Mouse (Mus musculus): ENCODE data around the gene Arhgap4. TPM values are rescaled to one million over a fixed set of nuclear protein-coding genes. Genes with fewer than 3 reads are reported as not detected.

Gene Arhgap4
- total RNA-seq, 2 experiments from 2014 or later: 6.6 to 10.1 TPM

DNA sequence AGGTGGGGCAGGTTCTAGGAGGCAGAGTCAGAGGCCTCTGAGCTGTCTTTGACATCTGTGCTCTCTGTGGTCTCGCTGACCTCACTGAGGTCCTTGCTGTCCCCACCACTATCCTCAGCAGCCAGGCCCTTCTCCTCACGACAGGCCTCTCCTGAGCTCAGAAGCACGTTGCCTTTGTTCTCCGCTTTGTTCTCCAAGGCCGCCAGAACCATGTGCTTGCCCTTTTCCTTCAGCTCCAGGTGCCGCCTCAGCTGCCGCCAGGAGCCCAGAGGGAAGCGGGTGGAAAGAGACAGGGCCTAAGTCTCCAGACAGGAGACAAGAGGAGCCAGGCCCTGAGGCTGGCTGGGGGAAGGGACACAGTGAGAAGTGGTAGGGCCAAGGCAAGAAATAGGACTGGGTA, 4.7 kb downstream of the Arhgap4 start:
- no peak for DNase-seq (ENCODE audit: low spot score in 2 of 2)

DNA sequence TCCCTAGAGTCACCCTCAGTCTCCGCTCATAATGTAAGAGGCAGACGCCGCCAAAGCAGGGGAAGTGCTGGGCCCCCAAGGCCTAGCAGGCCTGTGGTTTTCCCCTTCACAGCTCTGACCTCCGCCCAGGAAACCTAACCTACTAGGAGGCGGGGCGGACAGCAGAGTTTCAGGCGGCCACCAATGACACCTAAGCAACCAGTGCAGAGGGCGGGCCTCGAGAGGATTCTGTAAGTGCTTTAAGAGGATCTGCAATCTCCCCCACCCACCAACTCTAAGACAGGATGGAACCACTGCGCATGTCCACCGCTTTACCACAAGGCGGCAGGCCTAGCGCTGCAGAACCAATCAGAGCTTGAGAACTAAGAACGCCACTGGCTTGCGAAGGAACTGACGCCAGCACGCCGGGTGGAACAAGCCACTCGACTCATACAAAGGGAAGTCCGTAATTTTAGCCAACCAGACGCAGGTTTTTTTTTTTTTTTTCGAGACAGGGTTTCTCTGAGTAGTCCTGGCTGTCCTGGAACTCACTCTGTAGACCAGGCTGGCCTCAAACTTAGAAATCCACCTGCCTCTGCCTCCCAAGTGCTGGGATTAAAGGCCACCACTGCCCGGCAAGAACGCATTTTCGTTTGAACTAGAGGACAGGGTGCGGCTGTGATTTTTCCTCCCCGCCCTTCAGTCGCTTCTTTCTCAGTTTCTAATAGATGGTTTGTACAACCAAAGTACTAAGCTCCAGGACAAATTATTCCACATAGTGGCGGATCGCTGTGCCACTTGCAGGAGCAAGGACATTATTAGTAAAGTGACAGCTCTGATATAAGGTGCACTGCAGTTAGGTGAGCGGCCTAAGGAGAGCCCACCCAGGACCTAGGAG, 6.6 kb downstream of the Arhgap4 start:
- peak; percentile 31 to 64 for DNase-seq (ENCODE audit: low spot score in 2 of 2)

GRCm38 (mm10) chrX:73911588-73911987, 10.1 kb downstream of the Arhgap4 start:
- no peak for DNase-seq (ENCODE audit: low spot score in 2 of 2)

DNA sequence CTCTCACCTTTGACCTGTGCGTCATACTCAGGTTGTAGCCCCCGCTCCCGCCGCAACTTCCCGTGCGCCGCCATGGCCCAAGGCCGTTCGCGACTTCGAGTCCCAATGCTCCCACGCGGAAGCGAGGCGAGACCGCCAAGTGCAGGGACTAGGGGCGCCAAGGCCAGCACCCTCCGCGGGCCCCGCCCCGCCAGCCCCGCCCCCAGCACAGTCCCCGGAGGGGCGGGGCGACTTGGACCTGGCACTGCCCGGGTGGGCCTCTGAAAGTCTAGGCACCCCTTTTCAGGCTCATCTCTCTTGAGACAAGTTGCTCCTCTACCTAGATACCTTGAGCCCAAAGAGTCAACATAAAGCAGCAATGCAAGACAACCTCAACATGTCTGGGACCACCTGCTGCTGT, 10.5 kb downstream of the Arhgap4 start:
- DNase-seq (ENCODE audit: low spot score in 2 of 2): no peak

- DNase-seq (ENCODE audit: low spot score in 2 of 2): no peak
Observed at GRCm38 (mm10) chrX:73910451-73910850, 11.2 kb downstream of the Arhgap4 start.

GRCm38 (mm10) chrX:73910049-73910448, 11.6 kb downstream of the Arhgap4 start:
- DNase-seq (ENCODE audit: low spot score in 2 of 2): no peak

DNA sequence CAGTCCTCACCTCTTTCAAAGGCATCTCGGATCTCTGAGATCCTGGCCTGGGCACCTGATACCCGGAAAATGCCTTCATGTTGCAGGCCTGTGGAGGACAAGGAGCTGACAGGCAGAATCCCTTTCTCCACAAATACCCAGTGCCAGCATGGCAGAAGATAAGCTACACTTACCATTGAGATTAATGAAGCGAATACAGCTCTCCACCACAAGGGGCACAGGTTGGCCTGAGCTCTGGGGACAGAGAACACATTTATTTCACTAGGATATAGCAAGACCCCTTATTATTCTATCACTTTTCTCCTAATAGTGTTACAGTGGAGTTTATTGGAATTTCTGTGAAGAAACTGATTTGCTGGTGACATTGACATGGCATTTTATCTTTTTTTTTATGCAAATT, 23.7 kb downstream of the Arhgap4 start:
- DNase-seq (ENCODE audit: low spot score in 2 of 2): no peak

DNA sequence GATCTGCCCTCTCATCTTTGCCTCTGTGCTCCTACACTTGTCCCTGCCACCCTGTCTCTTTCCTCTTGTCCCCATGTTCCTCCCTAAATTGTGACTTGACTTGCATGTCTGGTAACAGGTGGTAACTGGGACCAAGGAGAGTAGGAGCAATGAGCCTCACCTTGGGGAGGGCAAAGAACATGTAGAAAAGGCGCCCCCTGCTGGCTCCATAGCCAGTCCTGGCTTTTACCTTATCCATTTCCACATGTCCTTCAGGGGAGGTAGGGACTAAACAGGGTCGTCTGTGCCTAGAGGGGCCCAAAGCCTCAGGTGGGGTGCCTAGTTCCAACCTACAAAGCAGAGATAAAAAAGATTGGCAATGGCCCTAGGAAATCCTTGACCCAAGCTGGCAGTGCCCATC, 26.0 kb downstream of the Arhgap4 start, which contains the start of gene L1cam:
TSS of gene L1cam (minus strand) at position 387 of the 400 bp plus-strand sequence.
- DNase-seq (ENCODE audit: low spot score in 2 of 2): no peak

GRCm38 (mm10) chrX:73892833-73893232, 28.8 kb downstream of the Arhgap4 start:
- no peak for DNase-seq (ENCODE audit: low spot score in 2 of 2)

- DNase-seq (ENCODE audit: low spot score in 2 of 2): no peak
Observed at GRCm38 (mm10) chrX:73891551-73892152, 30.0 kb downstream of the Arhgap4 start, which contains the start of gene Avpr2. Avpr2 (plus strand) TSS chrX:73892102.

- DNase-seq (ENCODE audit: low spot score in 2 of 2): no peak
Observed at GRCm38 (mm10) chrX:73881463-73881862, 40.2 kb downstream of the Arhgap4 start.

DNA sequence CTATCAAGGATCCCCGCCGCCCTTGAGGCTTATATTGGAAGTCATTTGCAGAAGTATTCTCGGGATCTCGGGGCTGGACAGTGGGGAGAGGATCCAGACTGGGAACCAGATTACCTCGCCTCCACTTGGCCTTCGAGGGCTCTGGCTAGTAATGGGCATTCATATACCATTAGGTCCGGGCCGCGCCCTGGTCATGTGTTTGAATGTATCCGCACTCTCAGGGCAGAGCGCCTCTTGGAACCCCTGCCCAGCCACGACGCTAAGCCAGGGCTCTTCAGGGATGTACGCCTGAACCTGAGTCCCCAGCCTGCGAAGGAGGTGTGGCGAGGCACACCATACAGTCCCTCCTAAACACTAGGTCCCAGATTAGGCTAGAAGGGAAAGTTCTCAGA, 40.6 kb downstream of the Arhgap4 start:
- no peak for DNase-seq (ENCODE audit: low spot score in 2 of 2)

- DNase-seq (ENCODE audit: low spot score in 2 of 2): no peak
Observed at GRCm38 (mm10) chrX:73880194-73881035, 41.3 kb downstream of the Arhgap4 start.

- DNase-seq (ENCODE audit: low spot score in 2 of 2): no peak
Observed at GRCm38 (mm10) chrX:73877014-73877413, 44.7 kb downstream of the Arhgap4 start.

DNA sequence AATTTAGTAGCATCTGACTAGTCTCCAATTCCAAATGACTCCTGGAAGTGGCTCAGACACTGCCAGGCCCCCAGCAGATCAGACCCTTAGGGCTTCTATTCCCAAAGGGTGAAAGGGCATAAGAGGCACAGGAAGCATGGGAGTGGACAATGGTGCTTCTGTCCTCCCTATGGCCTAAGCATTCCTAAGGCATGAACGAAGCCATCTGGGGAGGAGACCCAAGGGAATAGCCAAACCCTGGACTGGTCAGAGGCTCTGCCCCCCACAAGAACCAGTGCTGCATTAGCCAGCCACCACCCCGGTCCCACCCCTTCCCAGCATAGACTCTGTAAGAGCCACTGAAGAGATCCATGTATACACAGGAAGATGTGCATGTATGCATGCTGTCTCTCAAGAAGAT, 45.8 kb downstream of the Arhgap4 start:
- DNase-seq (ENCODE audit: low spot score in 2 of 2): no peak

DNA sequence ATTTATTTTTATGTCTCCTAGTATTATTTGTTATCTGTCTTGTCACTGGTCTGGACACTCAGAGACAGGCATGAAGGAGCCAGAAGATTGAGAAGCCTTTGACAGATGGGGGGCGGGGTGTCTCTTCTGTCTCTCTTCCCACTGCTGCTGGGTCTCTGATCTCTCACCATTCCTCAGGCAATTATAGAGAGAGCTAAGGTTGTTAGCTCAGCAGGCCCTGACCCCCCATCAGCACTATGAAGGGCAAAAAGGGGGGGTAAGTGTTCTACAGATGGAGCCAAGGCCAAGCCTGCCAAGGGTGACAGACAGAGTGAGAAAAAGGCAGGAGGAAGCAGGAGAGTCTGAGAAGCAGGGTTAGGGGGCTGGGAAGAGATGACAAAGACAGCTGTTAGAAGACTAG, 49.7 kb downstream of the Arhgap4 start:
- no peak for DNase-seq (ENCODE audit: low spot score in 2 of 2)

DNA sequence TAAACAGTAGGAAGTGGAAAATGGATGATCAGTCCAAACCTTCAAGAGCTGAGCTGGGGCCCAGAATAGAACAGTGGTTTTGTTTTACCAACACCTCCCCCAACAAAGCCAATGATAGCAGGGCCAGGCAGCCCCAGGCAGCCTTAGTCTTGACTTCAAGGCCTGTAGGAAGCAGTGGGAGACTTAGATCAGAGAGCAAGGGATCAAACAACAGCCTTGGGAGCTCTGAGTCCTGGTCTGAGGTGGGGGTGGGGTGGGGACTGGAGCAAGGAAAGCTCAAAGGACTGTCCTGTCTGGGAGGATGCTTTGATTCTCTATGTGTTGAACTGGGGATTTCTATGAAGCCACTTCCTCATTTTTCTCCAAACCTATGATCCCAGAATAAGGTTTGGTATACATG, 50.2 kb downstream of the Arhgap4 start:
- no peak for DNase-seq (ENCODE audit: low spot score in 2 of 2)

DNA sequence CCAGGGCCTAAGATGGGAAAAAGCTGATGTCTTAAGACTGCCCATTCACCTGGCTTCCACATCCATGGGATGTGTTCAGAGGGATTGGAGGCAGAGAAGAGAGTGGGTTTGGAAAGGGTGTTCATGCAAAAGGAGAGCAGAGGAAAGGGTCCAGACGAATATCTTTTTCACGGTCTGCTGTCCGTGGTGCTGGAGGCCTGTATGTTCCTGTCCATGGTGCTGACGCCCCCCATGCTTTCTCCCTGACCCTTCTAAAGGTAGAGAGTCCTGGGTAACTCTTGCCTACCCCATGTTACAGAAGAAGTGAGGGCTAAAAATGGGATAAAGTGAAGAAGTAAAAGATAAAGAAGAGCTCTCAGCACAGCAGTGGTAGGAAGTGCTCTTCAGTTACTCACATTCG, 52.3 kb downstream of the Arhgap4 start:
- DNase-seq (ENCODE audit: low spot score in 2 of 2): no peak

- DNase-seq (ENCODE audit: low spot score in 2 of 2): no peak
Observed at GRCm38 (mm10) chrX:73867852-73868251, 53.8 kb downstream of the Arhgap4 start.

DNA sequence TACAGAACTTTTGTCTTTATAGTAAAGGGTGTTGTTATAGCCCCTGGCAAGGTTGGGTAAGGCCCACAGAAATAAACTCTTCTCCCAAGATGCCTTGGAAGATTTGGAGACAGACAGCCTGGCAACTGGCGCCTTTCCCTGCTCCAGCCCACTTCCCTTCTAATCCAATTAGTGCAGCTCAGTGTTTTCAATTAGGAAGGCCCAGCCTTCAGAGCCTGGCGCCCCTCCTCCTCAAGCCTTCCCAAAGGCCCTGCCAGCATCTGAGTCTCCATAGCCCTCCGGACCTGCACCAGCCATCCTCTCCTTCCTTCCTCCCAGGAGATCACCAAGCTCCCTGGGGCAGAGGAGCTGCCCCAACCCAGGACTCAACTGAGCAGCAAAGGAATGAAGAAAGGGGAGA, 54.4 kb downstream of the Arhgap4 start:
- no peak for DNase-seq (ENCODE audit: low spot score in 2 of 2)

DNA sequence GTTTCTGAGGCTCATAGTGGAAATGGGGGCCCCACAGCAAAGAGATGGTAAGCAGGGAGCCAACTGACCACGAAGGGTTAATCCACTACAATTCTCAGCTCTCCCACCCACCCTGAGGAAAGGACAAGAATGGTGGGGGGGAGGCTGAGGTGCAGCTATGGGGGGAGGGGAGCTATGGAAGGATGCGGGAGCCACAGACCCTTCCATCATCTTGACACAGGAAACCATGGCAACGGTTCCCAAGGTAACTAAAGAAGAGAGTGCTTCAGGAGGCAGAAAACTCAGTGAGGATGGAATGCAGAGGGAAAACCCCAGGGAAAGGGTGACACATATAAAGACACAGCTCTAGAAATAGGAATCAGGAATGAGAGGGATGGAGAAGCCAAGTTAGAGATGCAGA, 57.0 kb downstream of the Arhgap4 start:
- DNase-seq (ENCODE audit: low spot score in 2 of 2): no peak

DNA sequence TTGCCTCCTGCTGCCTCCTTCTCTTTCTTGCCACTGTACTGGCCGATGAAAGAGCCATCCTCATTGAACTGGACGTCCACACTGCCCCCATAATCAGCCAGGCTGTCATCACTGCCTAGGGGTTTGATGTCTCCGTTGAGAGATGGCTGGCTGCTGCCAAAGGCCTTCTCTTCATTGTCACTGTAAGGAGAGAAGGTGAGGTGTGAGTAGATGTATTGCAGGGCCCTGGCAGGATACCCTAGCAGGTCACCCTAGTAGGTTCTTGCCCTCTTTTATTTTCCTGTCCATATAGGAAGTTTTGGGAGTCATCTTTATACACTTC, 66.6 kb downstream of the Arhgap4 start:
- no peak for DNase-seq (ENCODE audit: low spot score in 2 of 2)

Data from adrenal gland, postnatal 4 days (tissue).